Mouse (Mus musculus) left cerebral cortex, adult 8-10 months (tissue): ENCODE data around the gene Exoc7. TPM values are rescaled to one million over a fixed set of nuclear protein-coding genes. Genes with fewer than 3 reads are reported as not detected.

ENCODE experiments used
- DNase-seq, 2 experiments: peaks; one replicate each; pipeline ENCODE4 v3.0.0; 2022; ENCODE audit warnings: low spot score in 2 of 2
- total RNA-seq, 4 experiments: library from RNA; stranded (reverse); gene quantifications; 2 replicates each; pipeline ENCODE4 v1.2.4; 2022

The Exoc7 gene
- 100 to 1,000 TPM in 3 of 4 experiments, 10 to 100 TPM in 1; 99.6 to 115 (median 106) TPM for total RNA-seq

DNA sequence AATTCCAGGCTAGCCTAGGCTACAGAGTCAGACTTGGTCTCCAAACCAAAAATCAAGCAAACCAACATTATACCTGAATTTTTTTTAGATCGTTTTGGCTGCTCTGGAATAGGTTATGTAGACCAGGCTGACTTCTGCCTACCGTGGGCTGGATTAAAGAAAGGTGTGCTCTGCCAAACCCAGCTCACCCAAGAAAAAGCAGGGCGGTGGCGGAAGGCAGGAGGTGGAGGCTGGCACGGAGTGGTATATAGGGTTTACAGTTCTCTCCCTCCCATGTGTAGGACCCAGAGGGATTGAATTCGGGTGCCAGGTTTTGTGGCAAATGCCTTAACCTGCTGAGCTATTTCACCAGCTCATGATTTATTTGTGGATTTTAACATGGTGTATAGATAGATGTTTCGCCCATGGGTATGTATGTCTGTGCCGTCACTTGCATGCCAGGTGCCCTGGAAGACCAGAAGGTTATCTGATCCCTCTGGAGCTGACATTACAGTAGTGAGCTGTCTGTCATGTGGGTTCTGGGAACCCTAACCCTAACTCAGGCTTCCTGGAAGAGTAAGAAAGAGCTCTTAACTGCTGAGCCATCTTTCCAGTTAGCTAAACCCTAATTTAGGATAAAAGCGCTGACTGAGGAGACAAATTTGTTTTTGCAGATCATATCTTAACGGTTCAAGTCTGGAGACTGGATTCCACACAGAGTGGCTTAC, at the start of gene Exoc7:
Exoc7 (minus strand) TSS at position 215 of the 707 bp plus-strand sequence.
- no peak for DNase-seq

DNA sequence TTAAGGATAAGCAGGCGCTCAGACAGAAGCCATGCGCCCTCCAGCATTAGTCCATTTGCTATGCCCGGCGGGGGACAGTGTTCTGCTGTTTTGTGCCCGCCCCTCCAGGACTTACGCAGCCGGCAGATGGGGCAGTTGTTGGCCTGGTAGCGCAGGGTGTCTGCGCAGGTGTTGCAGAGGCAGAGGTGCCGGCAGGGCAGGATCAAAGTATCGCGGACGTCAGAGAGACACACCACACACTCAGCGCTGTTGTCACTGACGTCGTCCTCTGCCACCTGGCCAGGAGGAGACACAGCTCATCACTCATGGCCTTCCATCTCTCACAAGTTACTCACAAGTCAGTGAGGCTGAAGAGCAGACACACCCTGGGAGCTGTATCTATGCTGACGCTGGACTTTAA, 47.5 kb upstream of the Exoc7 start:
- no peak for DNase-seq

DNA sequence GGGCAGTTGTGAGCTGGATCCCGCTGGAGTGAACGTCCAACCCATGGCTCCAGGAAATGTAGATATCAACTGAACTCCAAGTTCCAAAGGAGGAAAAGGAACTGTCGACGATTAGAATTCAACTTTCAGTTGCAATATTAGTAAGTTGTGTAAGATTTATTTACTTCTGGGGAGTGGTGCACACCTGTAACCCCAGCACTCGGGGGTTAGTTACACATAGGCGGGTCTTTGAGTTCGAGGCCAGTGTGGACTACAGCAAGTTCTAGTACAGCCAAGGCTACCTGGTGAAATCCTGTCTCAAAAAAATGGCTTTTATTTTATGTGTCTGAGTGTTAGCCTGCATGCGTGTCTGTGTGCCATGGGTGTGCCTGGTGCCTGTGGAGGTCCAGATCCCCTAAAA, 46.5 kb upstream of the Exoc7 start:
- DNase-seq = no peak

DNA sequence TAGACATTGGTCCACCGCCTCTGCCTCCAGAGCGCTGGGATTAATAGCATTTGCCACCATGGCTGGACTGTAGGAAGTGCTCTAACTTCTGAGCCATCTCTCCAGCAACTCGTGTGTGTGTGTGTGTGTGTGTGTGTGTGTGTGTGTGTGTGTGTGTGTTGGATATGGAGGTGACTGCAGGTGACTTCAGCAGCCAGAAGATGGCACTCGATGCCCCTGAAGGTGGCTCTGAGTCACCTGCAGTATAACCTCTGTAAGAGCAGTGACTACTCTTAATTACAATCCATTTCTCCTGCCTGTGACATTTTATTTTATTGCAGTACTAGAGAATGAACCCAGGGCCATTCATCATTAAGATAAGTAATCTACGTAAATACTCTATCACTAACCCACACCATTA, 44.3 kb upstream of the Exoc7 start:
- no peak for DNase-seq

DNA sequence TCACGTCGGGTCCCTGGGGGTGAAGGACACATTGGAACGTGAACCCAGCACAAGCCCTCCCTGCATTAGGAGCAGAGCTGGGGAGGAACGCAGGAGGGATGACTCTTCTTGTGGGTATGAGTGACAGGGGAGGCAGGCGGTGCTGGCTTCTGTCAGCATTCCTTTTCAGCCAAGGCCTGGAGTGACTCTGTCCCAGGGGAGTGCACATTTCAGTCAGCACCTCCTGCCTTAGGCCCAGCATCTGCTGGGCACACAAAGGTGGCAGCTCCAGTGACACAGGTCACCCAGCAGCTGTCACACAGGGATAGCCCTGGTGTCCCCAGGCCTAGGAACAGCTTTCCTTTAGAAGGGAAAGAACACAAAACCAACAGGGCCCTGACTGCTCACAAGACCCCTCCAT, 40.9 kb upstream of the Exoc7 start:
- no peak for DNase-seq

DNA sequence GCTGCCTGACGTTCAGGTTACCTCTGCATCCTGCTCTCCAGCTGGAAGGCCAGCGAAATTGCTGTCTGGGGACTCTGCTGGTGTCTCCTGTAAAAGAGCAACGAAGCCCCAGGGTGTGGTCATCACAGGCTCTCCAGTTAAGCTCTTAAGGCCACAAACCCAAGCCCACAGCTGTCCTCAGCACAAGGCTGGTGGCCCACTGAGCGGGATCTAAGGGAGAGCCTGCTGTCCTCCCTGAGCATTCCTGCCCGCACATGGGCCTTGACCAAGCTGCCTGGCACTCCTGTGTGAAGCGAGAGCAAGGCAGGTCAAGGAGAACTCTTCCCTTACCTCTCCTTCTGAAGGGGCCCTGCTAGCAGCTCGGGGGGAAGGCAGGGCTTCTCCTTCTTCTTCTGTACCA, 40.0 kb upstream of the Exoc7 start:
- no peak for DNase-seq

DNA sequence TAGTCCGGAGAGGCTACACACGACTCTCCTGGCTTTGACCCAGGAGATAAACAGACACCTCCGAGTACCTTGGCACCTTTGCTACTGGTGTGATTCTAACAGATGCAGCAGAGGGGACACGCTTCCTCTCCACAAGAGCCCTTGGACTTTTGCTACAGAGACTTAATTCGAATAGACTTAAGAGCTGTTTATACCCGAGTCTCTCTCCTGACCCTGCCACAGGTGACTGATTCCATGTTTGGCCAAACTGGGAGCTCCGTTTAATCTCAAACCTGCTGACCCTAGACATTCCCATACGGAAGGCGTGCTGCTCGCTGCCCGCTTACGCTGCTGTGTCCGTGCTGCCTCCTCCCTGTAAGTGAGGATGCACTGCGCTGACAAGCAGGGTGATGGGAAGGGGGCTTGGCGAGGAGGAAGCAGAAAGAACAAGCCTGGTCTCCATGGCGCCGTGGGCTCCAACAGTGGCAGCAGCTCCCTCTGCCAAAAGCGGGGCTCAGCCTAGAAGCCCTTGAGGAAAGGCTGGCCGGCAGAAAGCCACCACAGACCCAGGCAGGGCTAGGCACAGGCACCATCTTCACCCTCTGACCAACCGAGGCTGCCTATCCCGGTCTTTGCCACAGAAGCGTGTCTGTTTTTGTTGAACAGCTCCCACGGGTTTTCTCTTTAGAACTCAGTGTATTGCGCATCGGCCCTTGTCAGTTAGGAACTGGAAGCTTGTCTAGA, 35.2 kb upstream of the Exoc7 start:
- no peak for DNase-seq

DNA sequence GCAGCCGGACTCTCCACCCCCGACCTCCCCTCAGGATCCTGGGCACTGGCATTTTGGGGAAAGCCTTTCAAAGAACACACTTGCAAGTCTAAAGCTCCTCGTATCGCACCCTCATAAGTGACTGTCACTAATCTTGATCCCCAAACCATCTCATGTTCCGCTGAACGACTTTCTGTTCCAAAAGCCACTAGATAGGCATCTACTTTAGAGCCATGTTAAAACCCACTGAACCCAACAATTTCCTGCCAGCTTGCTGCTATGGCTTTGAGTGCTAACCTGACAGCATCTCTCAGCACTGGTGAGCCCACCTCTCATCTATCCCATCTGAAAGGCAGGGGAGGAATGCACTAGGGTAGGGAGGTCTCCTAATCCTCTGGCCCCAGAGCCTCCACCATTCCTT, 30.5 kb upstream of the Exoc7 start:
- no peak for DNase-seq

DNA sequence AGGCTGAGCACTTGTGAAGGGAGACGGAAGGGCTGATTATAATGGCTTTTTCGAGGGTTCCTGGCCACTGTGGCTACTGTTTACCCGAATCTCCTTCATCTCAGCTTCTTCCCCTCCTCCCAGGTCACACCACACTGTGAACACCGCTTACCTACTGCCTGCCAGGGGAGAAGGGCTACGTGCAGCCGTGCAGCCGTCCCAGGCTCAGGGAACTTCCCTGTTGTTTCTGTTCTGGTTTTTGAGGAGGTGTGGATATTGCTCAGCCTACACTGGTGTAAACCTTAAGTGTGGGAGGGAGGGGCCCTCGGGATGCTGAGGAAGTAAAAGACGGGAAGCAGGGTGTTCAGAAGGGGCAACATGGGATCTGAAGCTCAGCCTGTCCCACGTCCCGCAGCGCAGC, 30.0 kb upstream of the Exoc7 start:
- DNase-seq = no peak

DNA sequence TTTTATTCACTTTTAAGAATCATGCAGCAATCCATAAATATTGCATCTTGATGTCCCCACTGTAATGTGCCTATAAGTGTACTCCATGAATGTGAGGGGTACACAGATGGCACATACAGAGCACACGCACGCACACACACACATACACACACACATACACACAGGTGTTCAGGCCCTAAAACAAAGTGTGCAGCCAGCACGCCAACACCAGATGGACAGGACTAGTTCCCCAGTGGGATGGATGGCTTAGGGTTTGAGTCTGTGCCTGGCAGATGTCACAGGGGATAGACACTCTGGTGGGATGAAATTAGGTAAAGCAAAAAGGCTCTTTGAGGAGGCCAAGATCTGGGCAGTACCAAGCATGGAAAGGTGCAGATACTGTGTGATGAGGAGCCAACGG, 29.4 kb upstream of the Exoc7 start:
- no peak for DNase-seq

DNA sequence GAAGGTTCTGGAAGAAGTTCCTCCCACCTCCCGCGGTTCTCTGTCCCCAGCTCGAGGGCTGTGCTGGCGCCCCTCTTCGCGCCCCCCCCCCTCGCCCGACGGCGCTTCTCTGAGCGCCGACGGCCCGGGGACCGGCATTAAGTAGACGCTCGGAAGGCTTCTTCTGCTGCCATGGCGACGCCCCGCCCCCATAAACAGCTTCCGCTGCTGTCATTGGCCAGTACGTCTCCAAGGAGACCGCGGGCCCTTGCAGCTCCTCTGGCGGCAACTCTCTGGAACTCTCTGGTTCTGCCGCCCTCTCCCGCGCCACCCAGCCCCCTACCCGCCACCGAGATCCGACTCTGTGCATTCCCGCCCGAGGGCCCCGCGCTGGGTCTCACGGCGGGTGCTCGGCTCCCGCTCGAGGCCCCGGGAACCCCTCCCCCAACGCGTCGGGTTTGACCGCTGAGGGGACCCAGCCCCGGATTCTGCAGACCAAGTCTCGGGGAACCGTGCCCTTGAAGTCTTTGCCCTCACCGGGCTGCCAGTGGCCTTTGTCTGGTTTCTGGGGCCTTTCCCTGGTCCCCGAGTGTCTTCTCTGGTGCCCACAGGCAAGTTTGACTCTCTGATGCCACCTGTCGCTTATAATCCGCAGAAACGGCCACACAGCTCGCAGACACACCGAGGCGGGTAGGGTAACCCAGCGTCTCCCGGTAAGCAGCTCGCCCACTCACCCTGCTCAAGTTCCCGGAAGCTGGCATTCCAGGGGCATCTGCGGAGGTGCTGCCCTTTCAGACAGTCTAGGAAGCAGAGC, 28.4 kb upstream of the Exoc7 start, which contains the start of gene Foxj1:
Foxj1 (minus strand) TSS at position 156 of the 793 bp plus-strand sequence.
- peak; percentile 94 to 98 for DNase-seq

DNA sequence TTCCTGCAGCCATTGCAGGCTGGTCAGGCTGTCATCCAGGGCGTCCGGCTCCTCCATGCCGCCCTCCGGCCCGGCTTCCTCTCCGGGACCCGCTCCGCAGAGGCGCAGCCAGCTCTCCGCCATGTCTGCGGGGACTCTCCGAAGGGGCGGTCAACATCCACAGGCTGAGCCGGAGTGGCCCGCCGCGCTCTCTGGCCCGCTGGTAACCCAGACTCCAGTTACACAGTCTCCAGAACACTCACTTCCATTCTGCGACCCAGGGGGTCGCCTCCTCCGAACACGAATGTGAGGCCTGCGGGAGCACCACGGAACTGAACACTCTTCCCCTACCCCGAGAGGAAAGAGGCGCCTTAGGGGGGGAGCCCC, 27.4 kb upstream of the Exoc7 start:
- no peak for DNase-seq

DNA sequence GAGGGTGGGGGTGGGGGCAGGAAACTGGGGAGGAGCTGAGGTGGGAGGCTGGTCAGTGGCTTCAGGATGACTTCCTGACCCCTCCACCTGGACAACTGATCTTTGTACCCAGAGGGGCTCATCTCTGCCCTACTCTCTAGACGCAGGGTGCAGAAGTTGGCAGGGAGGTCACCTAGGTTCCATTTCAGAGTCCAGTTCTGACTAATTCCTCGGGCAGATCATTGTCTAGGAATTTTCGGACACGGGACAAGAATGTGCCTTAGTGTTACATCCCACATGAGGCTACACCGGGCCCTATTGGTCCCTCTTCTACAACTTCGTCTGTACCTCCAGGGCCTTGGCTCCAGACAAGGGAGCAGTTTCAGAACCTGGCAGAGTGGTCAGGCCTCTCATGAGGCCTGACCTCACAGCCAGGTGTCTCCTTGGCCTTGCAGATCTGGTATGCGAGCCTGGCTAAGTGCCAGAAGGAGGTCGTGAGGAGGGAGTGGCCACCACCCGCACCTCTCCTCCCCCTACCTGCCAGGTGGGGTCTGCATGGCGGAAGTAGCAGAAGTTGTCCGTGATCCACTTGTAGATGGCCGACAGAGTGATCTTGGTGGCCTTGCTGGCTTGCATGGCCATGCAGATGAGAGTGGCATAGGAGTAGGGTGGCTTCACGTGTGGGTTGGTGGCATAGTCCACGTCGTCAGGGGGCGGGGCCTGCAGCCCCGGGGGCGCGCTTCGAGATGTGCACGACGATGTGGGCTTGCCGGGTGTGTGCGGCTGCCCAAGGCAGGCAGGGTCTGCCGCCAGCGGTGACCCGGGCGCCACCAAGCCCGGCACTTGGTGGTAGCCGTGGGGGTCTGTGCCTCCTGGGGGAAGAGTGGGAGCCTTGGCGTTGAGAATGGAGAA, 26.7 kb upstream of the Exoc7 start:
- no peak for DNase-seq

DNA sequence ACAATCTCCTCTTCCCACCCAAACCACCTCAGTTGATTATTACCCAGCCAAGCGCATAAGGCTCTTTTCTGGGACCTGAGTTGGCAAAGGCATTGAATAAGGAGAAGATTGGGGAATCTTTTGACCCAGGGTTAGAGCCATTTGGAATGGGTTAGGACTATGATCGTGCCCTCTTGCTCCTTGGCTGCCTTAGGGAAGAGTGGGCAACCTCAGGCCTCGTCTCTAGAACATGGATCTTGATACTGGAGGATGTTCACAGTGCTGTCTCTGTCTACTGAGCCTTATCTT, 25.9 kb upstream of the Exoc7 start:
- DNase-seq = no peak

DNA sequence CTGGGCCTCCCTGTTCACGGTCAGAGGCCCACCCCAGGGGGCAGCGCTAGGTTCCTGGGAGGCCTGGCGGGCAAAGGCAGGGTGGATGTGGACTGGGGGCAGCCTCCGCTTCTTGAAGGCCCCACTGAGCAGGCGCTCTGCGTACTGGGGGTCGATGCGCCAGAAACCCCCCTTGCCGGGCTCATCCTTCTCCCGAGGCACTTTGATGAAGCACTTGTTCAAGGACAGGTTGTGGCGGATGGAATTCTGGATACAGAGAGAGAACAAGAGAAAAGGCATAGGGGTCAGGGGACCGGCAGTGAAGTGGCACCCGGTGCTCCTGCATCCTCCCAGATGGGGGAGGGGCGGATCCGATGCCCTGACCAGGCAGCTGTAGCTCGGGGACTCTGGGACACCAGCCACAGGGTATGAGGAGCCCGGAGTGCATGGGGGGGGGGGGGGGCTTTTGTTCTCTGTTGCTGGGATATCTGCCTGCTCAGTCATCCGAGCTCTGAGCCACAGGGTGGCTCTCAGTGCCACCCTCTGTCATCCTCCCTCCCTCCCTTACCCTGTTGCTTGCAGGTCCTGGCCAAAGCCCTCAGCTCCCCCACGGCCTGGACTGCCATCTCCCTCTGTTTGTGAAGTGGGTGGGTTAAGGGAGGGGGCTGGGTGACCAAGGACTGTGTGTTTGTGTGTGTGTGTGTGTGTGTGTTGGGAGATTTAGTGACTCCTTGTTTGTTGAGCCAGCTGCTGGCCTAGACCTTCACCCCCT, 25.4 kb upstream of the Exoc7 start:
- DNase-seq = peak in 1 of 2 experiments; percentile 75

DNA sequence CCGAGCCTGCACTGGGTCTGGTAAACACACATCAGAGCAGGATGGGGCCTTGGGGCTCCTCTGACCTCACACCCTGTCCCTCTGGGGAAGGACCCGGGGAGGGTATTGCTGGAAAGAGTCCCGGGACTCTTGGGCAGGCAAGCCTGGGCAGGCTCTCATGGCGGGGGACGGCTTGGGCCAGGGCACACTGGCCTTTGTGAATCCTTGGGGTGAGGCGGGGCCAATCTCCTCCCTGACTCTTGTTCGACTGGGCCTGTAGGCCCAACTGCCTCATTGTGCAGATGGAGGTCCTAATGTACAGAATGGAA, 23.1 kb upstream of the Exoc7 start:
- DNase-seq = no peak

DNA sequence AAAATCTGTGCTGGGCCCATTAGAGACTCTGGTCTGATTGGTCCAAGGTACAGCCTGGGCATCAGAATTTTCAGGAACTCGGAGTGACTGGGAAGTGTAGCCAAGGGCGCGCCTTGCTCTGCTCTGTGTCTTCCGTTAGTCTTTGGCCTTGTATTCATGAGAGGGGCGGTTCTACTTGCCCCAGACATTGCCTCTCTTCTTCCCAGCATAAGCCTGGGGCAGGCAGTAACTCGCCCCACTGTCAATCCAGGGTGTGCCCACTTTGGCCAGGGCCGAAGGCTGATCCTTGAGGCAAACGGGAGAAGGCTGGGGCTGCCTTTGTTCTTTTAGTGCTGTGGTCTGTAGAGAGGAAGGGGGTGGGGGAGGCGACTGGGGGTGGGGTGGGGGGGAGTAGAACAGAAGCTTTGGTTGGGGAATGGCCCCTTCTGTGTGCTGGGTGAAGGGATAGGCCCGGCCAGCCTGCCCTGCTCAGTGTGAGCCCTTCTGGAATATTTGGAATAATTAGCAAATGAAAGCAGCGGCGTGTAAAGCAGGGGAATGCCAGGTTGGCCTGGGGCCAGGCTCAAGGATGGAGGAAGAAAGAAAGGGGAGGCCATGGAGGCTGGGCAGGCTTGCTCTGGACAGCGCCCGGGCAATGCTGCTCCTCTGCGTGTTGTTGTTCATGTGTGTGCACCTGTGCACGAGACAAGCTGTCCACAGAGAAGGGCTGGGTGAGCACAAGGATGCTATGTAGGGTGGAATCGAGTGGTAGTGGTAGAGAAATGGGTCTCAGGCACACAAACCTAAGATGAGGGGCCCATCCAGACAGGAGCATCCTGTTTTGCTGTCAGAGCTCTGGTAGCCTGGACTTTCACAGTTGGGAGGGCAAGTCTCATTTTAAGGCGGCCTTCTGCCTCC, 22.5 kb upstream of the Exoc7 start:
- no peak for DNase-seq

DNA sequence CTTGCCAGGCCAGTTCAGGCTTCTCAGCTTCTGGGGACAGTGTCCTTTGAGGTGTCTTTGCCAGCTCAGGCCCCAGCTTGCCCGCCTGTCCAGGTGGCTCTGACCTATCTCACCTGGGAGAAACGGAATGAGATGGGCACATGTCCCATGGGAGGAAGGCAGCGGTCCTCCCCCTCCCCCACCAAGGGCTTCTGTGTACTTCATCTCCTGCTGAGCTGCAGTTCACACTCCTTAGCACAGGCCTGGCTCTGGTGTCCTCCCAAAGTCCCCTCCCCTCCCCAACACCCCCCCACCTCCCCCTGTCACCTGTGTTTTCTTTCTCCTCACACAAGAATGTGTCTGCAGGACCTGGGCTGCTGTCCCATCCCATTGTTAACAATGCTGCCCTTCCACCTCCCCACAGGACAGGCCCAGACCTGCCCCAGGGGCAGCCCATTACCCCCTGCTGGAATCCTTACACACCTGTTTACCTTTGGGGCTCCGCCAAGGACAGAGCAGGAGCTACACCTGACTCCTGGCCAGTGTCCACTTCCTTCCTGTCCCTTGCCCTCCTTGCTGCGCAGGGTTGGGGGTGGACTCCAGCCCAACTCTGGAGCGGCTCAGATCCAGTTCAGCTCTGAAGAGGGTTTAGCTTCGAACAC, 20.1 kb upstream of the Exoc7 start:
- DNase-seq = no peak
